In genomic region chr13:21714725-21715124, GRCm38 (mm10) we compare ENCODE assay signal across 8 mouse cellular contexts. TPM values are rescaled to one million over a fixed set of nuclear protein-coding genes. Genes with fewer than 3 reads are reported as not detected.
DNase-seq lines count a peak whose midpoint lies in the region; ATAC-seq lines count a peak whose summit lies in the region.

No protein-coding gene starts in this region.

- 3% methylated on average over 7 of the region's 7 CpGs for WGBS in forebrain, embryonic 13.5 days
- WGBS in hindbrain, embryonic 10.5 days = 3% methylated on average over 7 of the region's 7 CpGs

- no peaks in the 10 kb centered on the region for H3K9me3 ChIP-seq in forebrain, embryonic 13.5 days (replicated peaks)
- no peaks in the 10 kb centered on the region for H3K9me3 ChIP-seq in hindbrain, embryonic 10.5 days

- ATAC-seq in CD4-positive, CD25-positive, alpha-beta regulatory T cell, adult 4 months = no peak
- ATAC-seq in forebrain, embryonic 13.5 days = no peak

- peaks cover 24% of the 10 kb centered on the region for H3K4me1 ChIP-seq in forebrain, embryonic 13.5 days
- peaks cover 33% of the 10 kb centered on the region for H3K4me1 ChIP-seq in hindbrain, embryonic 10.5 days (replicated peaks)

- no peaks in the 10 kb centered on the region for H3K36me3 ChIP-seq in forebrain, embryonic 13.5 days (ENCODE audit: poor library complexity, severe bottlenecking)
- H3K36me3 ChIP-seq in hindbrain, embryonic 10.5 days = no peaks in the 10 kb centered on the region

- H3K27me3 ChIP-seq in forebrain, embryonic 13.5 days = no peaks in the 10 kb centered on the region
- H3K27me3 ChIP-seq in hindbrain, embryonic 10.5 days (ENCODE audit: insufficient read depth, poor library complexity, severe bottlenecking) = no peaks in the 10 kb centered on the region

- peak overlapping the region; percentile 49 for H3K4me3 ChIP-seq in forebrain, embryonic 13.5 days
- peak overlapping the region; percentile 57 for H3K4me3 ChIP-seq in hindbrain, embryonic 10.5 days

- H3K4me2 ChIP-seq in forebrain, embryonic 13.5 days = peak overlapping the region; percentile 85

- H3K9ac ChIP-seq in forebrain, embryonic 13.5 days = peak overlapping the region; percentile 78

- H3K27ac ChIP-seq in forebrain, embryonic 13.5 days = peak overlapping the region; percentile 98
- peak overlapping the region; percentile 93 for H3K27ac ChIP-seq in hindbrain, embryonic 10.5 days

- DNase-seq in CD4-positive, CD25-positive, alpha-beta regulatory T cell, adult 2 months (ENCODE audit: low read depth, low spot score) = peak; percentile 88
- DNase-seq in c-Kit-positive CD71-positive TER-119-negative erythroid progenitor cells, embryonic 14.5 days (ENCODE audit: low read depth) = peak; percentile 77
- peak; percentile 53 for DNase-seq in hindbrain, embryonic 10.5 days (ENCODE audit: low spot score)
- peak; percentile 40 for DNase-seq in layer of hippocampus, adult 9-11 months
- DNase-seq in lung, postnatal 14 days = peak; percentile 62
- peak; percentile 75 to 76 for DNase-seq in right cerebral cortex, postnatal 10 days (ENCODE audit: low spot score in 2 of 2)

RNA-seq across cellular contexts. Expression of gene Hist1h2bl, which starts 1.2 kb away (rescaled TPM):
- not detected for polyA plus RNA-seq in CD4-positive, CD25-positive, alpha-beta regulatory T cell, adult 4 months (2017; shearing (Covaris generic))
- polyA plus RNA-seq in forebrain, embryonic 13.5 days (2015; fragmentation: Nextera tagmentation; extraction: Ambion mirVana) = 1.7 and 4.8 TPM in 2 replicates
- polyA plus RNA-seq in hindbrain, embryonic 10.5 days (2016; fragmentation: Nextera tagmentation; extraction: Ambion mirVana) = 2.2 TPM in 1 of 2 replicates, not detected in the other

RNA-seq across cellular contexts. Expression of gene Hist1h2ai, which starts 1.5 kb away (rescaled TPM):
- polyA plus RNA-seq in CD4-positive, CD25-positive, alpha-beta regulatory T cell, adult 4 months (2017; shearing (Covaris generic)) = 10 to 100 TPM in 1 of 2 experiments, not detected in 1; 41.5 TPM
- polyA plus RNA-seq in forebrain, embryonic 13.5 days (2015; fragmentation: Nextera tagmentation; extraction: Ambion mirVana) = 23.7 and 32.4 TPM in 2 replicates
- polyA plus RNA-seq in hindbrain, embryonic 10.5 days (2016; fragmentation: Nextera tagmentation; extraction: Ambion mirVana) = 16.6 and 22.9 TPM in 2 replicates

RNA-seq across cellular contexts. Expression of gene Hist1h3h, which starts 2.7 kb away (rescaled TPM):
- 1 to 10 TPM; 2.1 to 2.5 TPM for polyA plus RNA-seq in CD4-positive, CD25-positive, alpha-beta regulatory T cell, adult 4 months (2017; shearing (Covaris generic))
- 23.7 and 35.3 TPM in 2 replicates for polyA plus RNA-seq in forebrain, embryonic 13.5 days (2015; fragmentation: Nextera tagmentation; extraction: Ambion mirVana)
- 12.7 and 15.7 TPM in 2 replicates for polyA plus RNA-seq in hindbrain, embryonic 10.5 days (2016; fragmentation: Nextera tagmentation; extraction: Ambion mirVana)

RNA-seq across cellular contexts. Expression of gene Hist1h2bm, which starts 7.1 kb away (rescaled TPM):
- polyA plus RNA-seq in CD4-positive, CD25-positive, alpha-beta regulatory T cell, adult 4 months (2017; shearing (Covaris generic)) = 1 to 10 TPM; 1.8 to 2.5 TPM
- polyA plus RNA-seq in forebrain, embryonic 13.5 days (2015; fragmentation: Nextera tagmentation; extraction: Ambion mirVana) = 5.9 and 6.9 TPM in 2 replicates
- 5.2 and 6.1 TPM in 2 replicates for polyA plus RNA-seq in hindbrain, embryonic 10.5 days (2016; fragmentation: Nextera tagmentation; extraction: Ambion mirVana)

RNA-seq across cellular contexts. Expression of gene Olfr1359, which starts 16.8 kb away (rescaled TPM):
- not detected for polyA plus RNA-seq in CD4-positive, CD25-positive, alpha-beta regulatory T cell, adult 4 months (2017; shearing (Covaris generic))
- polyA plus RNA-seq in forebrain, embryonic 13.5 days (2015; fragmentation: Nextera tagmentation; extraction: Ambion mirVana) = not detected in 2 replicates
- not detected in 2 replicates for polyA plus RNA-seq in hindbrain, embryonic 10.5 days (2016; fragmentation: Nextera tagmentation; extraction: Ambion mirVana)
